Mouse (Mus musculus) gastrocnemius, postnatal 25 days (tissue): ENCODE results near the gene S1pr5. TPM values are rescaled to one million over a fixed set of nuclear protein-coding genes. Genes with fewer than 3 reads are reported as not detected.
"Not testable (repeated sequence)": the region's sequence is repeated elsewhere in the genome, so short reads cannot be mapped to it uniquely, and the experiment has no call there.

Experiments
- DNase-seq: peaks from one replicate; pipeline ENCODE4 v3.0.0; 2022
- total RNA-seq, 2 experiments: library from RNA; stranded (reverse); gene quantifications; 1 replicate in 1 of 2; 2 replicates in 1 of 2; pipeline ENCODE4 v1.2.3; 2021

S1pr5 gene
- total RNA-seq, 2 experiments from 2014 or later = 0.13 to 0.16 TPM

DNA sequence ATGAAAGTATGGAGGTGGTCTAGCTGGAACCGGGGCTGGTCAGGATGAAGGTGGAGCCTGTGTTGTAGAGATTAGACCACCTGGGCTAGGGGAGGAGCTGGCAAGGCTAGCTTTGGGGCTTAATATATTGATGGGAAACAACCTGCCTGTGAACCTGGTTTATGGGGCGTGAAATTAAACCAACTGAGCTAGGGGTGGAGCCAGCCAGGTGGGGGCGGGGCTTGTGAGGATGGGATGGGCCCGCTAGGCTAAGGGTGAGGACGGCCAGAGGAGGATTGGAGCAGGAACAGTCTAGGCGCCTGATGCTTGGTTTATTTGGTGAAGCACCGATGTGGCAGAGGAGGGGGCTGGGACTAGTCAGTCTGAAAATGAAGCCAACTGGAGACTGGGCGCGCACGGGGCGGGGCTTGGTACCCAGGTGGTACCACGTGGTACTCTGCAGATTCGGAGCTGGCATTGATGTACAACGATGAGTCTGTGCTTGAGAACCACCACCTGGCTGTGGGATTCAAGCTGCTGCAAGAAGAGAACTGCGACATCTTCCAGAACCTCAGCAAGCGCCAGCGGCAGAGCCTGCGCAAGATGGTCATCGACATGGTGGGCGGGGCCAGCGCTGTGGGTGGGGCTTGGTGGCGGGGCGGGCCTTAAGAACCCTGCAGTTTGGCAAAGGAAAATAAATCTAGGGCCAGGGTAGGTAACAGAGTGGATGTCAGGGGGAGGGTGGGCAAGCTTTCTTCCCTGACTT lies 43.5 kb downstream of the S1pr5 start:
- DNase-seq = no peak

- no peak for DNase-seq
Observed at GRCm38 (mm10) chr9:21204156-21204527, 44.1 kb downstream of the S1pr5 start.

GRCm38 (mm10) chr9:21198960-21199359 lies 49.3 kb downstream of the S1pr5 start:
- DNase-seq = no peak

DNA sequence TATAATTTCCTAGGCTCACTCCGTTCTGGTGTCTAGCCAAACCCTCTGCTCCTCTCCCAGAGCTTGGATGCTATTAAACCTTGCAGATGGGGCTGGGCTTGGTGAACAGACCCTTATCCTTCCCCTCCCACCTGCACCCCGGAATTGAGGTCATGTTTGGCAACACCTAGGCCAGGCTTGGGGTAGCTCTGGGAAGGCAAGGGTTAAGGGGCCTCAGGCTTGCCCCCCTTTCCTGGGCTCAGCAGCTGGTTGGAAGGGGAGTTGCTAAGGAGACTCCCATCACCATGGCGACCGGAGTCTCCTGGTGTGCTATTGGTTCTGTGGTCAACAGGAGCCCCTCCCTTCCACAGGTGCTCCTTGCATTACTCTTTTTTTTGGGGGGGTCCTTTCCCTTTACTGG lies 50.3 kb downstream of the S1pr5 start:
- no peak for DNase-seq

GRCm38 (mm10) chr9:21196521-21197433 lies 51.5 kb downstream of the S1pr5 start:
- DNase-seq = no peak

DNA sequence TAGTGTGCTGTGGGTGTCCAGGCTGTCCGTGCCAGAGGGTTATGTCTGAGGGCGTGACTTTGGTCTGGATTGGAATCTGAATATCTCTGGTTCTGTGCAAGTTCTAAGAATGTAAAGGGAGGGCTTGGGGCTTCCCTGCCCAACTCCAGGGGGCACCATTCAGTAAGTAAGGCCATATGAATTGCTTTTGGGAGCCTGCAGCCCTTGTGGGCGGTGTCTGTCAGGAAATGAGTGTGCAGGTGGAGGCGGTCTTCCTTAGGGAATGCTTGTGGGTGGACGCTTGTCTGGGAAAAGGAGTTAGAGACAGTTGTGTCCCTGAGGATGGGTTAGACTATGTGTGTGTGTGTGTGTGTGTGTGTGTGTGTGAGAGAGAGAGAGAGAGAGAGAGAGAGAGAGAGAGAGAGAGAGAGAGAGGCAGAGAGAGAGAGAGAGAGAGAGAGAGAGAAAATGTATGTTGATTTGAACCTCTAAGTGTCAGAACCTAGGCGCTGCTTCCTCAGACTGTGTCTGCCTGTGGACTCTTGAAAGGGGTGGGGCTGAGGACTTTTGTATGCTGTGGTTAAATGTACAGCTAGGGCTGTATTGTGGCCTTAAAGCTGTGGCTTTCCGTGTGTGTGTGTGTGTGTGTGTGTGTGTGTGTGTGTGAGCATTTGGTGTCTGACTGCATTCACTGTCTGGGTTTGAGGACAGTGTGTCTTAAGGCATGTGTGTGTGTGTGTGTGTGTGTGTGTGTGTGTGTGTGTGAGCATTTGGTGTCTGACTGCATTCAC lies 52.3 kb downstream of the S1pr5 start:
- not testable (repeated sequence) for DNase-seq

GRCm38 (mm10) chr9:21194787-21195493 lies 53.3 kb downstream of the S1pr5 start:
- DNase-seq = no peak

DNA sequence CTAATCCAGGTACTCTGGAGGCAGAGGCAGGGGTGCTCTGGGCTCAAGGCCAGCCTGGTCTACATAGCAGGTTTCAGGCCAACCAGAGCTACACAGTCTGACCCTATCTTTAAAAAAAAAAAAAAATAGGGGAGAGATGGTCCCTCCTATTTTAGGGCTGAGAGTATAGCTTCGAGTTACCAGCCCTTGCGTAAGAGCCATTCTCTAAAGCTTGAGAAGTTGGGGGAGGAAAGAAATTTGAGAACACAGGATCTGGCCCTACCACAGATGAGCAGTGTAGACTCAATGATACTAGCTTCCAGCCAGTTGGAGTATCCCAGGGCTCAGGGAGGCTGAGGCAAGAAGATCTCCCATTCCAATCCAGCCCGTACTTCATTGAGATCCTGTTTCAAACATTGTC lies 54.5 kb downstream of the S1pr5 start:
- no peak for DNase-seq

Other genes with a start within 250 kb of the S1pr5 start
- gene Mrpl4, start 245.7 kb downstream of the S1pr5 start, total RNA-seq = 10 to 100 TPM; 61.9 to 62.8 TPM
- gene Icam1, start 232.5 kb downstream of the S1pr5 start, total RNA-seq = 1 to 10 TPM; 1.6 to 3.0 TPM
- gene Icam4, start 219.1 kb downstream of the S1pr5 start, total RNA-seq = 1 to 10 TPM; 1.0 to 1.6 TPM
- not detected for gene Icam5, start 216.4 kb downstream of the S1pr5 start, total RNA-seq
- gene Zglp1, start 181.3 kb downstream of the S1pr5 start, total RNA-seq = not detected
- under 1 TPM in 1 of 2 experiments, not detected in 1; 0.27 TPM for gene Gm49373, start 175.3 kb downstream of the S1pr5 start, total RNA-seq
- gene Fdx1l, start 174.8 kb downstream of the S1pr5 start, total RNA-seq = 10 to 100 TPM; 34.7 to 35.4 TPM
- under 1 TPM; 0.35 to 0.67 TPM for gene Gm38431, start 156.4 kb downstream of the S1pr5 start, total RNA-seq
- gene Raver1, start 156.4 kb downstream of the S1pr5 start, total RNA-seq = 10 to 100 TPM; 15.2 to 17.0 TPM
- gene Tyk2, start 117.2 kb downstream of the S1pr5 start, total RNA-seq = 1 to 10 TPM; 4.7 to 5.8 TPM
- 100 to 1,000 TPM; 120 to 126 TPM for gene Cdc37, start 98.5 kb downstream of the S1pr5 start, total RNA-seq
- gene Pde4a, start 82.7 kb downstream of the S1pr5 start, total RNA-seq = 10 to 100 TPM; 44.6 to 46.7 TPM
- gene Keap1, start 9.1 kb downstream of the S1pr5 start, total RNA-seq = 10 to 100 TPM; 55.0 to 56.3 TPM
- gene Atg4d, start 16.9 kb upstream of the S1pr5 start, total RNA-seq = 10 to 100 TPM; 60.5 to 63.9 TPM
- 1 to 10 TPM; 8.3 to 8.5 TPM for gene Kri1, start 39.5 kb upstream of the S1pr5 start, total RNA-seq
- gene Cdkn2d, start 43.0 kb upstream of the S1pr5 start, total RNA-seq = 1 to 10 TPM; 7.4 to 9.1 TPM
- gene Ap1m2, start 63.9 kb upstream of the S1pr5 start, total RNA-seq = not detected
- gene Slc44a2, start 72.3 kb upstream of the S1pr5 start, total RNA-seq = 100 to 1,000 TPM; 117 to 128 TPM
- gene Ilf3, start 119.4 kb upstream of the S1pr5 start, total RNA-seq = 10 to 100 TPM; 17.9 to 19.2 TPM
- 1 to 10 TPM; 5.3 to 7.7 TPM for gene Qtrt1, start 163.4 kb upstream of the S1pr5 start, total RNA-seq
- 10 to 100 TPM; 39.9 to 41.6 TPM for gene Dnm2, start 176.5 kb upstream of the S1pr5 start, total RNA-seq